Mouse (Mus musculus) layer of hippocampus, adult 8-10 months (tissue): Measurements from ENCODE around the gene Plpp7. TPM values are rescaled to one million over a fixed set of nuclear protein-coding genes. Genes with fewer than 3 reads are reported as not detected.

Experiments
- DNase-seq, 2 experiments: peaks; one replicate each; pipeline ENCODE4 v3.0.0; 2022; ENCODE audit warnings: low spot score in 2 of 2
- total RNA-seq, 4 experiments: library from RNA; stranded (reverse); gene quantifications; 2 replicates each; pipeline ENCODE4 v1.2.4; 2022

Gene Plpp7
- total RNA-seq: 10 to 100 TPM; 21.2 to 24.0 (median 23.4) TPM

DNA sequence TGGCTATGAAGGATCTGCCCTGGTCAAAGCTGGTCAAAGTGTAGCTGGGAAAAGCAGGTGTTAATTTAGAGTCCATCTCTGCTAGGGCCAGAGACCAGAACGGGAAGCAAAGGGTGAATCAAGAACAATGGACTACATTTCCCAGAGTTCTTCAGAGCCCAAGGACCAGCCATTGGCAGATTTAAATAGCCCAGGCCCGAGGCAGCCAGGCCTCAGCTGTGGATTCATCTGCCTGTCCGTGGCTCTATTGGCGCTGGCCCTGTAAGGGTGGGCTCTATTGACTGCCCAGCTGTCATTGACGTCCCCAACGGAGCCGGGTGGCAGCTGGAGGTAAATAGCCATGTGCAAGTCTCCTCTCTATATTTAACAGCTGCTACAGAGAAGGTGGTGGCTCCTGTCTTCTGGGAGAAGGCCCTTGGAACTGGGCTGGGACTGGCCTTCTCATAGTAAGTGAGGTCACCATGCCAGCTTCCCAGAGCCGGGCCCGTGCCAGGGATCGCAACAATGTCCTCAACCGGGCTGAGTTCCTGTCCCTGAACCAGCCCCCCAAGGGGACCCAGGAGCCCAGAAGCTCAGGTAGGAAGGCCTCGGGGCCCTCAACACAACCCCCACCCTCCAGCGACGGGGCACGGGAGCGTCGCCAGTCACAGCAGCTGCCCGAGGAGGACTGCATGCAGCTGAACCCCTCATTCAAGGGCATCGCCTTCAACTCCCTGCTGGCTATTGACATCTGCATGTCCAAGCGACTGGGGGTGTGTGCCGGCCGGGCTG, at the start of gene Plpp7:
Gene Plpp7, plus strand, starts transcription at position 178 of the 771 bp plus-strand sequence.
- DNase-seq: peak; percentile 82 to 86

GRCm38 (mm10) chr2:32046009-32046408, 49.3 kb upstream of the Plpp7 start:
- DNase-seq: no peak

DNA sequence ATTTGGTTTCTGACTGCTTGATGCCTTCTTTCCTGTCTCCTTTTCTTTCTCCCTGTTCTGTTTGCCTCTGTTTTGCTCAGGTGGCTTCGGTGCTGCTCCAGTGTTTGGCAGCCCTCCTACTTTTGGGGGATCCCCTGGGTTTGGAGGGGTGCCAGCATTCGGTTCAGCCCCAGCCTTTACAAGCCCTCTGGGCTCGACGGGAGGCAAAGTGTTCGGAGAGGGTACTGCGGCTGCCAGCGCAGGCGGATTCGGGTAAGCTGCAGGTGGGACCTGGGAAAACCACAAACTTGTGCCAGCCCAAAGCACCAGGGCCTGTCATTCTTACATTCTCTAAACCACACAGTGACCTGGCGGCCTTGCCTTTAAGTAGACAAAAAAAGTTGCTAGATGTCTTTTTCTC, 48.0 kb upstream of the Plpp7 start:
- no peak for DNase-seq

GRCm38 (mm10) chr2:32051791-32052190, 43.5 kb upstream of the Plpp7 start:
- no peak for DNase-seq

- no peak for DNase-seq
These were observed 42.9 kb upstream of the Plpp7 start for GRCm38 (mm10) chr2:32052418-32052817.

DNA sequence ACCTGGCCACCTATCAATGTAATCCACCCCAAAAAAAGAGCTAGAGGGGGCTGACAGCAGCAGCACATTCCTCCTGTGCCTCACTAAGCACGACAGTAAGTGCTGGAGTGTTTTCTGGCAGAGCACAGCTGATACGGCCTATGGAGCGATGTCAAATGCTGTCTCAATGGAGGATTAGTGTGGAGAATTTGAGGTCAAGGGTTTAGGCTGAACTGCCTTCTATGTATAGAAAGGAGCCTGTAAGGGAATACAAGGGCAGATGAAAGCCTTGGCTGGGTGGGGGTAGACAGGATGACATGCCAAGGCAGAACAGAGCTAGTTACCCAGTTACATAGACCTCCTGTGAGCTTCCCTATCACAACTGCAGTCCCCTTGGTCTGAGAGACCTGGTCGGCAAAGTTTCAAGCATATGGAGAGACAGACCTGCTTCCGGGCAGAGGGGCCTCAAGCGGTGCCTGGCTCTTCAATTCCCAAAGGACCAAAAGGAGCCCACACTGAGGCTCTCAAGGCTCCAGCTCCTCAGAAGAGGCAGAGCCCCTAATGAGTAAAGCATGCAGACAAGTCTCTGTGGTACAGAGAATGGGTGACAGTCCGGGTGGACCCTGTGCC, 39.9 kb upstream of the Plpp7 start:
- no peak for DNase-seq

DNA sequence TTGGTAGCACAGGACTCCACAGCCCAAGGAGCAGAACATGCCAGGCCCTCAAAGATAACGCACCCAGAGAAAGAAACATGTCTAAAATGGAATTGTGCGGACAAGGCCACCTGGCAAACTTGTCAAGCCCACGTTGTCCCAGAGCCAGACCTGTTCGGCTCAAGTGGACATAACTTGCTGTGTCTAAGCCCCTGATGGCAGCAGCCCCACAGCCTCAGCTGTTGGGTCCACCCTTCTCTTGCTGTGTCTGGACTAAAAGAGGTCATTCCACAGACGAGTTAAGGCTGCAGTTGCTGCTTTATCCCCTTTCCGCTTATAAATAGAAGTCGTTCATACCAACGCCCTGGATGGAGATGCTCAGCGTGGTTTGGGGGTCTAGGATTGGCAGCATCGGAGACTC, 38.8 kb upstream of the Plpp7 start:
- no peak for DNase-seq

DNA sequence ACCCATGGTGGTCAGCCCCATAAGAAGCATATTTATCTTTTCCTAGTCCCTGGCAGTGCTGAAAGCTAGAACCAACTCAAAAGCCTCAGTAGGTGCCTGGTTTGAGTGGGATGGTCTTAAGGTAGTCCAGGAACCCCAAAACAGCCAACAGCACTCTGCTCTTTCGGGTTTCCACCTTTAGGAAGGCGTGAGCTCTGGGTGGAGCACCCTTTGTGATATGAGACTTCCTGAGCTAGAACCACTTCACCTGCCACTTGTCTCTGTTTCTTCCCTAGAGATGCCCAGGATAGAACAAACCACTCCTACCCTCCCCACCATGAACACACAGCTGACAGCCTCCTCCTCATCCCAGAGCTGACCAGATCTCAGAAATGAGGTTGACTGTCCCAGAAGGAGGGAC, 38.0 kb upstream of the Plpp7 start:
- DNase-seq: no peak

DNA sequence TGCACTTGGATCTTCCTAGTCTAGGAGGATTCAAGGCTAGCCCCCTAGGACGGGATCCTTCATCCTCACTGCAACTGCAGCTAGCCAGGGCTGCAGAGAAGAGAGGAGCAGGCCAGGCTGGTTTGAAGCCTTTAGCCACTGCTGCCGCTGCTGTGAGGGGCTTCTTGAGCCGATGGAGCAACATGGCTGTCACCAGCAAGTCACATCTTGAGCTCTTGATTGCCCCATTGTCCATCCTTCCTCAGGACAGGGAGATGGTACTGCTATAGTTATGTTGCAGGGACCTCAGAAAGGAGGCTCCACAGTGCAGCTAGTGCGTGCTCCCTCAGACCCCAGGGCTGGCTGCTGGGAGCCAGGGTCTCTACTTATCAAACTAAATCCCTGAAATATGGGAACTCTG, 37.5 kb upstream of the Plpp7 start:
- no peak for DNase-seq

DNA sequence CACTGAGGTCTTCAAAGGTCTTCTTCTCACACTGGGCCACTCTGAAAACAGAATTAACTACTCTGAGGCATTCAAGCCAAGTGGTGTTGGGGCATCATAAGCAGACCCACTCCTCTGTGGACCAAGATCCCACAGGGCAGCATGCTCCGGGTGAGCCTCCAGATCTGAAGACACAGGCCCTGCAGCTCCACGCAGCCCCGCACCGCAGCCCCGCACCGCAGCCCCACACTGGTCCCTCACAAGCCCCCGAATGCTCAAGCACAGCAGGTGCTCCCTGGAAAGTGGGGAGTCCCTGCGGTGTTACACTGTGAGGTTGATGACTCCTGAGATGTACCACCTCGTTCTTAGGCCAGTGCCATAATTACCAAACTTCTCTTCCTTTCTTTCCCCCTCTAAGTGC, 37.1 kb upstream of the Plpp7 start:
- no peak for DNase-seq

- DNase-seq: no peak
These were observed 36.6 kb upstream of the Plpp7 start for GRCm38 (mm10) chr2:32058716-32059115.

- DNase-seq: no peak
These were observed 35.7 kb upstream of the Plpp7 start for GRCm38 (mm10) chr2:32059613-32060012.

- no peak for DNase-seq
These were observed 35.0 kb upstream of the Plpp7 start for GRCm38 (mm10) chr2:32060228-32060805.

GRCm38 (mm10) chr2:32061189-32061588, 34.1 kb upstream of the Plpp7 start:
- DNase-seq: no peak

DNA sequence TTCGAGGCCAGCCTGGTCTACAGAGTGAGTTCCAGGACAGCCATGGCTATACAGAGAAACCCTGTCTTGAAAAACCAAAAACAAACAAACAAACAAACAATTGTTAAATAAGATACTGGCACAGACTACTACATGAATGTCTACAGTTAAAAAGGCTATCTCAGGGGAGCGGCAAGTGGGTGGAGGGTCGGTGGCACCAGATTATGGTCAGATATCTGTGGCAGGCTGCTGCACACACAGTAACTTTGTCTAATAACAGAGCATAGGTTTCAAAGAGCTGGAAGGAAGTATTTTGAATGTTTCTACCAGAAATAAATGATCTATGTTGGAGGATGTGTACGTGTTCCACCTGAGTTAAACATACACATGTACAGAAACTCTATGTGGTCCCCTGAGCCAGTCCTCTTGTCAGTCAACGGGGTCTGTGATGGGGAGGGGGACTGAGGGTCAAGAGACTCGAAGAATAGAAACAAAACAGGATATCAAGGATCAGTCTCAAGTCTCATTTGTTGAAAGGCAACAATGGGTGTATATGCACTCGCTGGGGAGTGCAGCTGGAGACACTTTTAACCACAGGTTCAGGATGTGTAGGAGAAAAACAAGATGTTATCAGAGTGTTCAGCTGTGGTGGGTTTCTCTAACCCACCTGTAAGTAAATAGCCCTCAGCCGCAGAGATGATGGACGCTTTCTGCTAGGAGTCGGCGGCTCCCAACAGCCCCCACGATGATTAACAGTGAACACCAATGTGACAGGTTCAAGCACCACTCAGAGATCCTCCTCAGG, 33.4 kb upstream of the Plpp7 start:
- DNase-seq: no peak

DNA sequence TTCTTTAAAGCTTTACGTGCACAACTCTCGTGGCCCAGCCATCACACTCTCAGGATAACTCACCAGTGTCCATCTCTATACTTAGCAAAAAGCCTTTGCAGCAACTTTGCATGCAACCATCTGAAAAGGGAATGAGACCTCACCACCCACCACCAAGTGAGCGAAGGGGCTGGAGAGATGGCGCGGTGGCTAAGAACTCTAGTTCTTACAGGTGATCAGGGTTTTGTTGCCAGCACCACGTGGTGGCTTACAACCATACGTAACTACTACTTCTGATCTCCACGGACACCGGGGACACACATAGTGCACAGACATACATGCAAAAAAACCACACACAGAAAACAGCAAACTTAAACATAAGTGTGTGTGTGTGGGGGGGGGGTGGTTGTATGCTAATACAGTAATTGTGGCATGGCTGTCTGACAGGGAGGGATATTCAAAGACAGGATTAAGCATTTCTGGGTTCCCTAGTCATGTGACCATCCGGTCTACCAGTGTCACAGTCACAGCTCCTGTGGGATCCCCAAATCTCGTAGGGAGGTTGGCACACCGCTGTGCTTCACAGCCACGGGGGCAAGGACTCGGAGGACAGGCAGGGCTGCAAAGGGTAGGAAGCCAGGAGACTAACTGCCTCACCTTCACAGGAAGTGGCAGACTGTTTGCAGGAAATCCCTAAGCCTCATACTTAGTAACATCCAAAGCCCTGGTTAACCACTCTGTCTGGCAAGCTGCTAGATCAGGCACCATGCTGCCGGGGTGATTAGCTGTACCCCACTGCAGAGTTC, 32.5 kb upstream of the Plpp7 start:
- no peak for DNase-seq

- DNase-seq: no peak
These were observed 31.7 kb upstream of the Plpp7 start for GRCm38 (mm10) chr2:32063451-32064151.

DNA sequence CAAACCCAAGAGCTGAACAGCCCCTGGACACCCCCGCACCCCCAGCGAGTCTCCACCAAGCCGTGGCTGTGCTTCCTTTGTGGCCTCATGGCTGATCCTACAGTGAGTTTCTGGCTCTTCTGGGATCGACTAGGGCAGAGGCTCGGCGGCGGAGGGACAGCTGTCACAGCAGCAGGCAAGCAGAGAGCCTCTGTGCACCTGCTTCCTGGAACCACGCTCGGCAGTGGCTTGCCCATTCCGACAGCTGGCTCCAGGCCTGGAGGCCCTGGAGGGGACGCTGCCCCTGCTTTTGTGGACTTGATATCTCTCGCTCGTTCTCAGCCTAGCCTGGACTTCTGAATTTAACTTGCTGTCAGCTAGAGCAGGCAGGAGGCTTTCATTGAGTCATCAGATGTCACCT, 30.4 kb upstream of the Plpp7 start:
- no peak for DNase-seq

DNA sequence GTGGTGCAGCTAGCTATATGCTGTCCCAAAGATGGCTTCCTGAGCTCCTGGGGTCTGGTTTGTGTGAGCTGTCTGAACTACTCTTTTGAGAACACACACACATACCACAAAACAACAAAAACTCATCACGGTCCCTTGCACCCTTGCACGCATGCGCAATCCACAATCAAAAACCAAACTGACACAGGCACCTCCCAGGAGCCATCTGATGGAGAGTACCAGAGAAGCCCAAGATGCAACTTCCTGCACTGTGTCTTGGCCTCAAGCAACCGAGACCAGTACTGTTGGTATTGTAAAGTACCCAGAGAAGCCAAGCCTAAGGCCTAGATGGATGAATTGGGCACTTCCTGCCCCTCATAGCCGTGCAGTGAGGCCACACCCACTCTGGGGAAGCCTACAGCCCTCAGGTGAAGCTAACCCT, 29.9 kb upstream of the Plpp7 start:
- no peak for DNase-seq

GRCm38 (mm10) chr2:32066005-32066404, 29.3 kb upstream of the Plpp7 start:
- DNase-seq: no peak
